Mouse (Mus musculus) forebrain, embryonic 11.5 days (tissue): ENCODE results near the gene Hsf2bp. TPM values are rescaled to one million over a fixed set of nuclear protein-coding genes. Genes with fewer than 3 reads are reported as not detected.

Experiments
- ATAC-seq: fragments of 200-750 bp; cut with Nextera tagmentation; replicated peaks from 2 replicates; pipeline ENCODE4 v1.8.0; 2017; ENCODE audit warnings: moderate TSS enrichment; ENCODE audit not compliant: low FRiP score
- DNase-seq: peaks from one replicate; pipeline ENCODE4 v3.0.0-alpha.2; 2017; ENCODE audit warnings: low spot score
- H3K27ac ChIP-seq: fragments of 300-500 bp; sonication (generic); 2 replicates; pipeline ENCODE4 v1.5.1; 2014; ENCODE audit warnings: low read depth, low read length
- H3K27me3 ChIP-seq: fragments of 300-500 bp; sonication (generic); 2 replicates; pipeline ENCODE4 v1.6.1; 2014; ENCODE audit warnings: mild to moderate bottlenecking, low read length, mixed read lengths; ENCODE audit not compliant: control insufficient read depth, insufficient read depth
- H3K36me3 ChIP-seq: fragments of 300-500 bp; sonication (generic); 2 replicates; pipeline ENCODE4 v1.6.1; 2014; ENCODE audit warnings: mild to moderate bottlenecking, low read length, moderate library complexity, mixed read lengths; ENCODE audit not compliant: control insufficient read depth, insufficient read depth
- H3K4me1 ChIP-seq: fragments of 300-500 bp; sonication (generic); replicated peaks from 2 replicates; pipeline ENCODE4 v1.6.1; 2014; ENCODE audit warnings: low read length, mixed read lengths; ENCODE audit not compliant: control insufficient read depth, insufficient read depth
- H3K4me2 ChIP-seq: fragments of 300-500 bp; sonication (generic); 2 replicates; pipeline ENCODE4 v1.6.1; 2014; ENCODE audit warnings: low read depth, mild to moderate bottlenecking, low read length, moderate library complexity, mixed read lengths; ENCODE audit not compliant: severe bottlenecking
- H3K4me3 ChIP-seq: fragments of 300-500 bp; sonication (generic); 2 replicates; pipeline ENCODE4 v1.5.1; 2014; ENCODE audit warnings: low read depth, low read length
- H3K9ac ChIP-seq: fragments of 300-500 bp; sonication (generic); 2 replicates; pipeline ENCODE4 v1.6.1; 2014; ENCODE audit warnings: low read length
- H3K9me3 ChIP-seq: fragments of 300-500 bp; sonication (generic); 2 replicates; pipeline ENCODE4 v1.6.1; 2016; ENCODE audit warnings: low read length, mixed read lengths; ENCODE audit not compliant: control insufficient read depth
- WGBS: fragments of 180-500 bp; shearing (Covaris S2); extraction: QIAGEN DNeasy Blood & Tissue Kit; methylation state at CpG from one replicate; pipeline ENCODE4 v1.1.7; 2014; 5-methylcytosine and 5-hydroxymethylcytosine counted together
- polyA plus RNA-seq: library from polyadenylated mRNA; unstranded; fragments of >200 nt; fragmentation: Nextera tagmentation; extraction: Ambion mirVana; gene quantifications from 2 replicates; pipeline ENCODE4 v1.2.1, GENCODE M21; 2014

The Hsf2bp gene
- polyA plus RNA-seq, 1 experiment from 2014 or later: 0.31 TPM

- H3K4me2 ChIP-seq: no peak overlapping the region
- H3K4me1 ChIP-seq: no peaks in the 10 kb centered on the region
- no peak overlapping the region for H3K27ac ChIP-seq
- H3K27me3 ChIP-seq: no peaks in the 10 kb centered on the region
- H3K4me3 ChIP-seq: no peak overlapping the region
- no peaks in the 10 kb centered on the region for H3K9me3 ChIP-seq
- DNase-seq: no peak
- ATAC-seq: no peak
- WGBS: 77% methylated on average over 5 of the region's 5 CpGs
- H3K36me3 ChIP-seq: no peaks in the 10 kb centered on the region
- H3K9ac ChIP-seq: no peak overlapping the region
Measured at GRCm38 (mm10) chr17:32024671-32025073, 11.5 kb downstream of the Hsf2bp start.

GRCm38 (mm10) chr17:32023088-32023487, 13.1 kb downstream of the Hsf2bp start:
- WGBS: 84% methylated on average over 8 of the region's 8 CpGs
- Histone ChIP-seq H3K4me2 (no peak overlapping the region), H3K36me3 (no peaks in the 10 kb centered on the region), H3K27ac (no peak overlapping the region), H3K4me1 (no peaks in the 10 kb centered on the region), H3K27me3 (no peaks in the 10 kb centered on the region), H3K9ac (no peak overlapping the region), H3K9me3 (no peaks in the 10 kb centered on the region), H3K4me3 (no peak overlapping the region)
- DNase-seq: no peak
- no peak for ATAC-seq

GRCm38 (mm10) chr17:32022551-32022950, 13.6 kb downstream of the Hsf2bp start:
- Histone ChIP-seq H3K27ac (no peak overlapping the region), H3K27me3 (no peaks in the 10 kb centered on the region), H3K9ac (no peak overlapping the region), H3K36me3 (no peaks in the 10 kb centered on the region), H3K4me1 (no peaks in the 10 kb centered on the region), H3K4me3 (no peak overlapping the region), H3K4me2 (no peak overlapping the region), H3K9me3 (no peaks in the 10 kb centered on the region)
- 85% methylated on average over 6 of the region's 6 CpGs for WGBS
- no peak for ATAC-seq
- DNase-seq: no peak

- Histone ChIP-seq H3K4me2 (no peak overlapping the region), H3K27ac (no peak overlapping the region), H3K9ac (no peak overlapping the region), H3K36me3 (no peaks in the 10 kb centered on the region), H3K9me3 (no peaks in the 10 kb centered on the region), H3K4me3 (no peak overlapping the region), H3K27me3 (no peaks in the 10 kb centered on the region), H3K4me1 (no peaks in the 10 kb centered on the region)
- 88% methylated on average over 3 of the region's 3 CpGs for WGBS
- no peak for ATAC-seq
- no peak for DNase-seq
Measured at GRCm38 (mm10) chr17:32021981-32022380, 14.2 kb downstream of the Hsf2bp start.

GRCm38 (mm10) chr17:32018127-32018894, 17.8 kb downstream of the Hsf2bp start:
- Histone ChIP-seq H3K4me1 (no peaks in the 10 kb centered on the region), H3K9ac (no peak overlapping the region), H3K27me3 (no peaks in the 10 kb centered on the region), H3K4me3 (no peak overlapping the region), H3K36me3 (no peaks in the 10 kb centered on the region), H3K4me2 (no peak overlapping the region), H3K27ac (no peak overlapping the region), H3K9me3 (no peaks in the 10 kb centered on the region)
- DNase-seq: no peak
- no peak for ATAC-seq
- 87% methylated on average over 5 of the region's 5 CpGs for WGBS

GRCm38 (mm10) chr17:32016481-32016880, 19.7 kb downstream of the Hsf2bp start:
- Histone ChIP-seq H3K36me3 (no peaks in the 10 kb centered on the region), H3K4me2 (no peak overlapping the region), H3K4me1 (no peaks in the 10 kb centered on the region), H3K4me3 (no peak overlapping the region), H3K9ac (no peak overlapping the region), H3K27me3 (no peaks in the 10 kb centered on the region), H3K27ac (no peak overlapping the region), H3K9me3 (no peaks in the 10 kb centered on the region)
- ATAC-seq (no peak), DNase-seq (no peak)
- WGBS: 87% methylated on average over 8 of the region's 8 CpGs

GRCm38 (mm10) chr17:32013659-32014058, 22.5 kb downstream of the Hsf2bp start:
- ATAC-seq (no peak), DNase-seq (no peak)
- H3K9ac ChIP-seq: no peak overlapping the region

GRCm38 (mm10) chr17:32012254-32012653, 23.9 kb downstream of the Hsf2bp start:
- no peaks in the 10 kb centered on the region for H3K27me3 ChIP-seq
- no peak overlapping the region for H3K4me3 ChIP-seq
- no peak overlapping the region for H3K9ac ChIP-seq
- H3K4me2 ChIP-seq: no peak overlapping the region
- no peaks in the 10 kb centered on the region for H3K4me1 ChIP-seq
- no peak overlapping the region for H3K27ac ChIP-seq
- ATAC-seq (no peak), DNase-seq (no peak)
- WGBS: 75% methylated on average over 3 of the region's 3 CpGs
- no peaks in the 10 kb centered on the region for H3K36me3 ChIP-seq
- no peaks in the 10 kb centered on the region for H3K9me3 ChIP-seq

More at GRCm38 (mm10) chr17:32013659-32014058, 22.5 kb downstream of the Hsf2bp start:
- Histone ChIP-seq H3K9me3 (no peaks in the 10 kb centered on the region), H3K27ac (no peak overlapping the region), H3K4me3 (no peak overlapping the region), H3K36me3 (no peaks in the 10 kb centered on the region), H3K27me3 (no peaks in the 10 kb centered on the region), H3K4me2 (no peak overlapping the region), H3K4me1 (no peaks in the 10 kb centered on the region)

- Histone ChIP-seq H3K4me2 (no peak overlapping the region), H3K27ac (no peak overlapping the region), H3K9me3 (no peaks in the 10 kb centered on the region), H3K9ac (no peak overlapping the region), H3K27me3 (no peaks in the 10 kb centered on the region), H3K4me3 (no peak overlapping the region), H3K4me1 (no peaks in the 10 kb centered on the region), H3K36me3 (no peaks in the 10 kb centered on the region)
- ATAC-seq (no peak), DNase-seq (no peak)
- WGBS: 81% methylated on average over 6 of the region's 6 CpGs
Measured at GRCm38 (mm10) chr17:32011694-32012093, 24.5 kb downstream of the Hsf2bp start.
